Mouse (Mus musculus): ENCODE data around the gene Exoc3l.

- no peak for TF ChIP-seq CTCF (IDR thresholded peaks at IDR 0.05; ENCODE audit: insufficient read depth, low read depth, low read length)
- no peak for TF ChIP-seq POLR2A (IDR thresholded peaks at IDR 0.05; ENCODE audit: insufficient read depth, low read depth, low read length)
Observed at GRCm38 (mm10) chr8:105281821-105282220, 14.1 kb downstream of the Exoc3l start.
